Mouse (Mus musculus) thymus, adult 18-20 months (tissue): ENCODE data around the gene Rdh16.
A peak's percentile ranks its signal among the peaks of the same experiment; 100 is the strongest.
"Not testable (repeated sequence)": the region's sequence is repeated elsewhere in the genome, so short reads cannot be mapped to it uniquely, and the experiment has no call there.

Experiments used
- DNase-seq, 2 experiments: peaks; one replicate each; pipeline ENCODE4 v3.0.0; 2022; ENCODE audit warnings: mixed read lengths in 2 of 2

The Rdh16 gene

DNA sequence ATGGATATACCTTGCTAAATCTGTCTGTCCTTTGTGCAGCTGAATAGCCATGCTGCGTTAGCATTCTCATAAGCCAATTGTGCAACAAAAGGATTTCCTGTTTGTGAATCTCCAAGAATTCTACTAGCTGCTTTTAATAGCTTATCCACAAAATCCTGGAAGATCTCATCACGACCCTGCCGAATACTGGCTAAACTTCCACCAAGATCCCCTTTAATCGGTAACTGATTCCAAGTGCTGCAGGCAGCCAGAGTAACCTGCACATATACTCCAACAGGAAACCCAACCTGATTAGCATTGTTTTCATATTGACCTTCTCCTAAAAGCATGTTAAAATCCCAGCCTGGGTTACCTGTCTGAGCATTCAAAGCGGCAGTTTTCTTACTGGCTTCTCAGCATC lies 34.3 kb downstream of the Rdh16 start:
- no peak for DNase-seq

GRCm38 (mm10) chr10:127837793-127838192 lies 36.8 kb downstream of the Rdh16 start:
- not testable (repeated sequence) for DNase-seq

DNA sequence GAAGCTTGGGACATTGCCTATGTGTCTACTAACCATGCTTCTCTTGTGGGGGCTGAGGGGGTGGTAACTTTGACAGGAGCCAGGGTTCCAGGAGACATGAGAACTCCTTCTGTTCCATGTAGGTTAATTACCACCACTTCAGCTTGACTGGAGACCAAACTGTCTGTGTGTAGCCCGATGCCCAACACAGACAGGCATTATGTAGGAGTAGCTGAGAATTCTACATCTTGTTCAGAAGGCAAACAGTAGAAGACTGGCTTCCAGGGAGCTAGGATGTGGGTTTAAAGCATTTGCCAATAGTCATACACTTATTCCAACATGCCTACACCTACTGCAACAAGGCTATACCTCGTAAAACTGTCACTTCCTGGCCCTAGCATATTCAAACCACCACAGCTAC lies 37.6 kb downstream of the Rdh16 start:
- DNase-seq: no peak

DNA sequence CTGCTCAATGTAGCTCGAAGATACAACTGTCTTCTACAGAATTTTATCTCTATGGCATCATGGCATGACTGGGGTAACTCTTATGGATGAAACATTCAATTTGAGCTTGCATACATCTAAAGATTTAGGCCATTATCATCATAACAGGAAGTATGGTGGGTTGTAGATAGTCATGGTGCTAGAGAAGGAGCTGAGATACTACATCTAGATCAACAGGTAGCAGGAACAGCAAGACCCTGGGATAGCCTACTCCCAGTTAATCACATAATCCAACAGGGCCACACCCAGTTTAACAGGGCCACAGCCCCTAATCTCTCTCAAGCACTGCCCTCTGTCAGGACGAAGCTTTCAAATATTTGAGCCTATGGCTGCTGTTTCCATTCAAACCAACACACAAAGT lies 39.8 kb downstream of the Rdh16 start:
- no peak for DNase-seq

DNA sequence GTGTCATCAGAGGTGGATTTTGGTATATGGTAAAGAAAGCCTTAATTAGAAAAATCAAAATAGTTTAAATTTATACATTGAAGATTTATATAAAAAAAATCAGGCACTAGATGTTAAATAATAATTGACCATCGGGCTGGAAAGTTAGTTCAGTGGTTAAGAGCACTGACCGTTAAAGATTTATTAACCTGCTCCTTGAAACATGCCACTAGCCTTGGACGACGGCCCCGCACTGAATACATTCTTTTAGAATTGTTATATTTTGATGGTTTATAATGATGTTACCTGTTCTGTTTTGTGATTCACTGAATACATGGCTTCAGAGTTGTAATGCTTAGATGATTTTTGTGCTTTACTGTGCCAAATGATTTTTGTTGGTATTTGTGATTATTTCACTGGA lies 45.0 kb downstream of the Rdh16 start:
- not testable (repeated sequence) for DNase-seq

DNA sequence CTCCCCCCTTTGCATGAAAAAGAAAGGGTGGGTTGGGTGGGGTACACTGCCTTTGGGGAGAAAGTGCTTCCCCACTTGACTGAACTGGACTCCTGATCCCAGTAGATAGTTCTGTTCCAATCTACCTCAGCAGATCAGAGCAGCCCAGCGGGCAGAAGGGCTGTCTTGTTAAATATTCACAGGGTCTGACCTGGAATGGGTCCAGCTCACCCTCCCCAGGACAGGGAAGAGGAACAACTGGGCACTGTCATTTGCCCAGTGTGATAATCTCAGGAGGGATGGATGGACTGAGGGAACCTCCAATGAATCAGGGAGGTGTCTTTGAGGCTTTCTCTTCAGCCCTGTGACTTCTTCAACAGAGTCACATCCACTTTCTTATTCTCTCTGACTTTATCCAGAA lies 47.1 kb downstream of the Rdh16 start:
- DNase-seq: no peak

DNA sequence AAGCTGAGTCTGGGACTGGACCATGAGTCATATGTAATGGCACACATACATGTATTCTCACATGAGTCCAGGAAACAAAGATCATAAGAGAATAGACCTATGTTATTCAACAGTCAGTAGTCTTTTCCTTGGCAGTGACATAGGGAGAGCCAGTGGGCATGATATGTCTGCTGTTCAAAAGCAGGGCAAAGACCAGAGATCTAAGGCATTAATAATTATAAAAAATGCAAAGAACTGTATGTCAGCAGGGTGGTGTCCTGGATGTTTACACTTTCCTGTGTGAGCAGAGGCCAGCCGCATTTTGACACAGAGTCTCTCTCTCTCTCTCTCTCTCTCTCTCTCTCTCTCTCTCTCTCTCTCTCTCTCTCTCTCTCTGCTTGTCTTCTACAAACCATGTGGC lies 48.7 kb downstream of the Rdh16 start, which contains the start of gene Rdh19:
TSS of gene Rdh19 (plus strand) at position 301 of the 400 bp plus-strand sequence.
- DNase-seq: no peak

GRCm38 (mm10) chr10:127856376-127856775 lies 55.4 kb downstream of the Rdh16 start:
- DNase-seq: no peak

DNA sequence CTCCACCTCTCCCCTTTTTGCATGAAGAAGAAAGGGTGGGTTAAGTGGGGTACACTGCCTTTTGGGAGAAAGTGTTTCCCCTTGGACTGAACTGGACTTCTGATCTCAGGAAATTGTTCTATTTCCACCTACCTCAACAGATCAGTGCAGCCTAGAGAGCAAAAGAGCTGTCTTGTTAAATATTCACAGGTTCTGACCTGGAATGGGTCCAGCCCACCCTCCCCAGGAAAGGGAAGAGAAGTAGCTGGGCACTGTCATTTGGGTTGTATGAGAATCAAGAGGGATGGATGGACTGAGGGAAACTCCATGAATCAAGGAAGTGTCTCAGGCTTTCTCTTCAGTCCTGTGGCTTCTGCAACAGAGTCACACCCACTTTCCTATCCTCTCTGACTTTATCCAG lies 64.0 kb downstream of the Rdh16 start:
- DNase-seq: no peak

DNA sequence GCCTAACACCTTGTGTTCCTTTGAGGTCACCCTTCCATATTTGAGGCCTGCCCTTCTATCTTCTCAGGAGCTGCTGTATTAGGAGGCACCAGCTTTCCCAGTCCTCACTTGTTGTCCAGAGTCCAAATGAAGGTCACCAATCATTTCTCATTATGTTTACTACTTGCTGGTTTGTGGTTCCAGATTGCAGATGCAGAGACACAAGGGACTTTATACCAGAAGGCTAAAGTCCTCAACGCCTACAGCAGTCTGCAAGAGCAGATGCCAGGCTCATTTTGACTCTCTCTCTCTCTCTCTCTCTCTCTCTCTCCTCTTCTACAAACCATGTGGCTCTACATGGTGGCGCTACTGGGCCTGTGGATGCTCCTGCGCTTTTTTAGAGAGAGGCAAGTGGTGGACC lies 65.3 kb downstream of the Rdh16 start, which contains the start of gene Rdh16f2:
TSS of gene Rdh16f2 (plus strand) at position 243 of the 400 bp plus-strand sequence.
- DNase-seq: no peak

DNA sequence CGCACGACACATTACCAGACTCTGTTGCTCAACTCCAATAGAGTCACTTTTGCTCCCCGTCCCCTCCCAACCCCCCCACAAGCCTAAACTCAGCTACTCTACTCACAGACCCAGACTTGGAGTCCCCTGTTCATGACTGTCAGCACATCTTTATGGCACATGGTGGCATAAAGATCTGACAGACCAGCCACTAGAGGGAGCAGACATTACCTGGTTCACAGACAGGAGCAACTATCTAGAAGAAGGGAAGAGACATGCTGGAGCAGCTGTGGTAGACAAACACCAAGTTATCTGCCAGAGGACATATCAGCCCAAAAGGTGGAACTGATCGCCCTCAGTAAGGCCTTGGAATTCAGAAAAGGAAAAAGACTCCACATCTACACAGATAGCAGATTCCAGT lies 71.5 kb downstream of the Rdh16 start:
- no peak for DNase-seq

DNA sequence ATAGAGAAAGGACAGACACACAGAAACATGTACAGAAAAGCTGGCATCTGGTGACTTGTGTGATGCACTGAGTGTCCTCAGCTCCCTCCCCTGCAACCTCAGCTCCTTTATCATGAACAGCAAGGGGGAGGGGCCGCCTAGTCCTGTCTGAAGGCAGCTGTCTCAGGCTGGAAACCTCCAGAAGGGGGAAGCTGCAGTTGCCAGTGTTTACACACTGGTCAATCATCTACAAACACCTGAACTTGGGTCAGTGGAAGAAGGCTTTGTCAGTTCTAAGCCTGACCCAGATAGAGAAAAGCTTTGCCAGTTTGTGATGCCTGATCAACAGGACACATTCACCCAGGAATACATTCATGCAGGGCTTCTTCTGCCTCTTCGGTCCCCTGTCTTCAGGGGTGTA lies 76.7 kb downstream of the Rdh16 start:
- no peak for DNase-seq

GRCm38 (mm10) chr10:127878262-127879057 lies 77.5 kb downstream of the Rdh16 start:
- DNase-seq: no peak

GRCm38 (mm10) chr10:127879155-127879688 lies 78.3 kb downstream of the Rdh16 start:
- no peak for DNase-seq

DNA sequence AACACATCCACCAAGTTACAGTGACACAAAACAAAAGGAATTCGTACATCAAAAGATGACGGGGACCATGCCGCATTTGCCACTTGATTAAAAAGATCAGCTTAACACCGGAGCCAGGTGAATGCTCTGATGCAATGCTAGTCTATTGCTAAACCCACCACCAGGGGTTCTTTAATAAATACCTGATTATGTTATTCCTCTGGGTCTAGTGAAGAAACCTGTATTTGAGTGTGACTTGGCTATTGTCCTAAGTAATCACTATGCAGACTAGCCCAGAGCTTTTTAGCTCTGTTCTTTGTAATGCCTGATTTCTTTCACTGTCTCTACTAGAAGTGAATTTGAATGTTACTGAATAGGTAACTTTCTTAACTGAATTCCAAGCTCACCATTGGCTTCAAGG lies 80.1 kb downstream of the Rdh16 start:
- DNase-seq: no peak

DNA sequence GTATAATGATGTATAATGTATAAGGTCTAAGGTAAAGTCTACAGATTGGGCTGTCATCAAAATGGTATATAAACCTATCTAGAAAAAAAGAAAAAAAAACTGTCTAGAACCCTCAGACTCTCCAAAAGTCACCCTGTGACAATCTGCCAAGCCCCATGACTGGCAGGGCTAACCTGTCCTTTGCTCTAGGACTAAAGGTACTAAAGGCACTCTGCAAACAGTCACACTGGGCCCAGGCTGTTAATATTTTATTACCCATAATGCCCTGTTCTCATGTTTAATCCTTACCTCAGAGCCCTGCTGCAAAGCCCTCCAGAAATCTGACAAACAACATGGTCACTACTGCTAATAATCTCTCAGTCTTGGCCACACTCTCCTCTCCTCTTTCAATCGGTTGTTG lies 85.6 kb downstream of the Rdh16 start:
- DNase-seq: no peak

DNA sequence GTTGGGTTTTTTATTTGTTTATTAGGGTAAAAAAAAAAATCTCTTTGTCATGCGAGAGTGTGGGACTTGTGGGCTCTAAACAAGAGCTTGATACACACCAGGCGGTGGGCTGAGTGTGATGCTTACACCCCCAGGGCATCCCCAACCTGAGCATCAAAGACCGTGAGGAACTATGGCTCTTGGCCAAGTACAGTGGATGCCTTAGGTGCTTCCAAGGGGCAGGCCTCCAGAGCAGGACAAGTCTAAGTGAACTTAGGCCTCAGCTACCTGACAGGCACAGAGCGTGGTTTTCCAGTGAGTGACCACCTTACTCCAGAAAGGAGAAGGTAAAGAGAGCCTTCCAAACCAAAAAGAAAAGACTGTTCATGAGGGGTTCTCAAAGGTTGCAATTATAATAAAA lies 86.0 kb downstream of the Rdh16 start:
- no peak for DNase-seq

DNA sequence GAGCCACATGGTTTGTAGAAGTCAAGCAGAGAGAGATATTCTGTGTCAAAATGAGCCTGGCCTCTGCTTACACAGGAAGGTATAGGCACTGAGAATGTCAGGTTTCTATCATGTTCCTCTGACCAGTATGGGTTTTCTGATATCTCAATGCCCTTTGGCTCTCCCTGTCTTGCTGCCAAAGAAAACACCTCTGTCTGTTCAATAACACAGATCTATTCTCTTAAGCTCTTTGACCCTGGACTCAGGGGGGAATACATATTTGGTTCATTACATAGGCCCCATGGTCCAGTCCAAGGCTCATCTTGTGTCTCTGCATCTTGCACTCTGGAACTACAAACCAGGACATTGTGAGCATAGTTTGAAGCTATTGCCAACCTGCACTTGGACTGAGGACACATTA lies 87.7 kb downstream of the Rdh16 start, which contains the start of gene Rdh7:
TSS of gene Rdh7 (minus strand) at position 213 of the 400 bp plus-strand sequence.
- no peak for DNase-seq

- DNase-seq: no peak
Measured at GRCm38 (mm10) chr10:127891481-127891880, 90.5 kb downstream of the Rdh16 start.

- DNase-seq: peak in 1 of 2 experiments; percentile 12
Measured at GRCm38 (mm10) chr10:127893163-127894022, 92.4 kb downstream of the Rdh16 start.
